Mouse (Mus musculus): ENCODE measurements at regions not wholly inside any gene's neighbourhood (a gene's known extent, or its start where the extent isn't known, plus 50 kb on each side); places are given as distances from the start of the nearest gene placed in this dataset.

DNA sequence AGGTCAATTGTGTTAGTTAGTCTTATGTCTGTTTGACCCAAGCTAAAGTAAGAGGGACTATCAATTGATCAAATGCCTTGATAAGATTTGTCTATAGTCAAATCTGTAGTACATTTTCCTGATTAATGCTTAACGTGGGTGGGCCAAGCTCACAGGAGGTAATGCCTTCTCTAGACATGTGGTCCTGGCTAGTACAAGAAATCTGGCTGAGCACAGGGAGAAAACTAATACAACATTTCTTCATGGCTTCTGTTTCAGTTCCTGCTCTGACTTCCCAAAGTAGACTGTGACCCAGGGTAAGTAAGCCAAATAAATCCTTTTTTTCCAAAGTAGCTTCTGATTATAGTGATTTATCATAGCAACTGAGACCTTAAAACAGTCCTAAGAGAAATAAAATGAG is 96.2 kb upstream of the Zfp648 start:
- TF ChIP-seq POLR2A (IDR thresholded peaks at IDR 0.05; ENCODE audit: insufficient read depth, low read depth, low read length) (no peak), CTCF (IDR thresholded peaks at IDR 0.05; ENCODE audit: insufficient read depth, low read depth, low read length) (no peak)
